Mouse (Mus musculus): ENCODE data around the gene Ahcyl1.

DNA sequence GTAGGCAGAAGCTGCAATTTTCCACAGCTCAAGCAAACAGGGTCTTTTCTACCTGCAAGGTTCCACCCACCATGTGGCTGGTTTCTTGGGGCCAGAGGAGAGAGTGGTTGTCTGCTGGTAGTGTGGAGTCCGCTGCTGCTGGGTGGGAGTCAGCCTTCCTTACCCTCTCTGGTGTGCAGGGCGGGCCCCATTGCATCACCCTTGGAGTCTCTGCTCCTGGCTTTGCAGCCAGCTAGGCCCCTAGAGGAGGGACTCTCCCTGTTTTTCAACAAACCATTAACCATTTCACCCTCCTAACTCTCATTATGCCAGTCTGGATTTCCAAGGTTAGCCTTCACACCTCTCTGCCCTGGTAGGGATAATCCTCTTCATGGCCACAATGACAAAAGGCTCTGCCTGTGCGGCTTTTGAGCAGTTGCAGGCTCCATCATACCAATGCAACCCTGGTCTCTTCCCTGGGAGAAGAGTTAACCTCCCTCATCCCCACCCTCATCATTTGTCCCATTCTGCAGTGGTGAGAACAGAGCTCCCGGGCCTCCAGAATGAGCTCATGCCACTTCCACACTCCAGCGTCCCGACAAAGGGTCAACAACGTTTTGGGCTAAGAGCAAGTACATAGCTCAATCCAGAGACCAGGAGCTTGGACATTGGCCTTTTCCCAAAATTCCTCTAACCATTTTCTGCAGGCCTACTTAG lies 7.5 kb upstream of the Ahcyl1 start:
- TF ChIP-seq CTCF (IDR thresholded peaks at IDR 0.05; ENCODE audit: low read depth, low read length) (no peak), TAL1 (conservative IDR thresholded peaks at IDR 0.05; ENCODE audit: low read depth, low read length) (no peak), GATA1 (IDR thresholded peaks at IDR 0.05; ENCODE audit: borderline replicate concordance, low read length) (no peak), GATA2 (IDR thresholded peaks at IDR 0.05; ENCODE audit: borderline replicate concordance, low read depth, low read length) (no peak), POLR2AphosphoS5 (IDR thresholded peaks at IDR 0.05; ENCODE audit: insufficient replicate concordance, low read depth, low read length) (no peak)

Measured in G1E (cell line).